Mouse (Mus musculus) liver, adult 2 months (tissue): Measurements from ENCODE around the gene Kirrel3.

Experiments used
- CTCF ChIP-seq: fragments of 200-500 bp; IDR thresholded peaks from 2 replicates; pipeline ENCODE4 v1.5.1; 2011; ENCODE audit warnings: low read depth, low read length, control low read depth
- POLR2A ChIP-seq: fragments of 200-500 bp; IDR thresholded peaks from 2 replicates; pipeline ENCODE4 v1.6.1; 2011; ENCODE audit warnings: low read length, control low read depth; ENCODE audit not compliant: insufficient read depth; ENCODE audit errors: extremely low read depth

DNA sequence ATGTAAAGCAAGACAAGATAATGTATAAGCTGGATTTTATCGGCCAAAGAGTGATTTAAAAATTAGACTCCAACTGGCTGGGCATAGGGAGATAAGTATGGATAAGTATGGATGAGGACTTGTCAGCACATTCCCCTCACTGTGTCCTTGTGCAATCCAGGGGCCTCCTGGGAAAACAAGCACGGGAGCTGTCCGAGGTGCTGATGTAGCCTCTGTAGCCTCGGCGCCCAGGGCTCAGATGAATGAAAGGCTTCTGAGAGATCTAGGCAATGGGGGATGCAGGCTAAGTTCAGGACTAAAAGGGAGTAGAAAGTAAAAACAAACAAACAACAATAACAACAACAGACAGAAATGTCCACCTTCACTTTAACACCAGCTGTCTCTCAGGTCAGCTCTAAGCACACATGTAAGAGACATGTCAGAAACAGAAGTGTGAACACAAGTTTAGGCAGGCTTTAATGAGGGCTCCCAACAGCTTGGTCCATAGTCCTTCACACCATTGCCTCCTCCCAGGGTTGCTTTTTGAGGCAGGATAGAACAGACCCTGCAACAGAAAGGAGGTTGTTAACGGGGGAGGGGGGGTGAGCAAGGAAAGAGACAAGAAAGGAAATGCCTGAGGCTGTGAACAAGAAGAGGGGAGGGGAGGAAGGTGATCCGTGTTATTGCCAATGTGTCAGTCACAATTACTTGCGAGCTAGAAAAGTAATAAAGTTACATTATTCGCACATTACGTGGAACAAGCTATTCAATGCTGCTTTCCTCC lies 352.2 kb downstream of the Kirrel3 start:
- no peak for TF ChIP-seq CTCF
- TF ChIP-seq POLR2A, result no peak
